Mouse (Mus musculus): ENCODE measurements around the gene Olfr339. TPM values are rescaled to one million over a fixed set of nuclear protein-coding genes. Genes with fewer than 3 reads are reported as not detected.

Gene Olfr339
- polyA plus RNA-seq (2014; fragmentation: Illumina TruSeq; extraction: RNeasy Lipid Tissue Mini Kit (QIAGEN cat#74804); ENCODE audit: low read depth, low replicate concordance) = not detected

DNA sequence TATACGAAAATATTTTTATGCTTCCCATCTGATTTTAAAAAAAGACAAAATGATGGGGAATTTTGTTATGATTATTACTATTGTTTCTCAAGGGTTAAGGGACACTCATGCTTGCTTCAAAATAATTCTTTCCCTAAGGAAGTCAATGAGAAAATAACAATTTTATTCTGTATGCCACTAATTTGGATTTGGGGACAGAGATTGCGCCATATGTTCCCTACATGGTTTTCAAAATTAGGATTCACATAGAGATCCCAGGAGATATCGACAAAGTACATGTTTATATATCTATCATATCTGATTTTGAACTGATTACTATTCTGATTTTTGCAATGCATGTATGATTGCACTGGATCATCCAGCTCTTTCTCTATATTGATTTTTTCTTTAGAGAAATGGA, at the start of gene Olfr339:
Gene Olfr339 (plus strand): TSS at position 301 of the 400 bp plus-strand sequence.

DNA sequence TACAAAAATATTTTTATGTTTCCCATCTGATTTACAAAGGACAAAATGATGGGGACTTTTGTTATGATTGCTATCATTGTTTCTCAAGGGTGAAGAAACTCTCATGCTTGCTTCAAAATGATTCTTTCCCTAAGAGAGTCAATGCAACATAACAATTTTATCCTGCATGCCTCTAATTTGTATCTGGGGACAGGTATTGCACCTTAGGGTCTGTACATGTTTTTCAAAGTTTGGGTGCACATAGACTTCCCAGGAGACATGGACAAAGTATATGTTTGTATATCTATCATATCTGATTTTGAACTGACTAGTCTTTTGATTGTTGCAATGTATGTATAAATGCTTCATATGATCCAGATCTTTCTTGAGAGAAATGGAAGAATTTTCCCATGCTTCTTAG, 45.5 kb upstream of the Olfr339 start, which contains the start of gene Olfr338:
Gene Olfr338 (plus strand): TSS at position 301 of the 400 bp plus-strand sequence.

DNA sequence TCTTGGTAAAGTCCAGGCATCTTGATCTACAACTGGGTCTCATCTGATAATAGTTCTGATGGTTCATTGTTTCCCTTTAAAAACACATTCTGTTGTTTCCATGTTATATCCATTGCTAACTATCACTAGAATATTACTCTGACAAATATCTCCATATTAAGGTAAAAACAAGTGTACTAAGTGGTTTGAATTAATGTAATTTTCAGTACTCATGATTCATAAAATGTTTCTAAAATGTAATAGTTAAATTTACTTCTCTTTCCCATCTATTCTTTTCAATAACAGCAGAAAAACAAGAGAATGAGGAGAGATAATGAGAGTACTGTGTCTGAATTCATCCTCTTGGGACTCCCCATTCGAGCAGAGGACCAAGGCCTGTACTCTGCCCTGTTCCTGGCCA, 33.5 kb downstream of the Olfr339 start, which contains the start of gene Olfr340:
Gene Olfr340 (plus strand): TSS at position 301 of the 400 bp plus-strand sequence.

Other genes with a start within 250 kb of the Olfr339 start
- gene Ptgs1, start 188.5 kb upstream of the Olfr339 start, polyA plus RNA-seq (2014; fragmentation: Illumina TruSeq; extraction: RNeasy Lipid Tissue Mini Kit (QIAGEN cat#74804); ENCODE audit: low read depth, low replicate concordance) = 62.7 TPM
- not detected for gene Olfr338, start 45.4 kb upstream of the Olfr339 start, polyA plus RNA-seq (2014; fragmentation: Illumina TruSeq; extraction: RNeasy Lipid Tissue Mini Kit (QIAGEN cat#74804); ENCODE audit: low read depth, low replicate concordance)
- gene Olfr340, start 33.6 kb downstream of the Olfr339 start, polyA plus RNA-seq (2014; fragmentation: Illumina TruSeq; extraction: RNeasy Lipid Tissue Mini Kit (QIAGEN cat#74804); ENCODE audit: low read depth, low replicate concordance) = not detected
- gene Olfr341, start 63.5 kb downstream of the Olfr339 start, polyA plus RNA-seq (2014; fragmentation: Illumina TruSeq; extraction: RNeasy Lipid Tissue Mini Kit (QIAGEN cat#74804); ENCODE audit: low read depth, low replicate concordance) = not detected
- not detected for gene Olfr342, start 106.1 kb downstream of the Olfr339 start, polyA plus RNA-seq (2014; fragmentation: Illumina TruSeq; extraction: RNeasy Lipid Tissue Mini Kit (QIAGEN cat#74804); ENCODE audit: low read depth, low replicate concordance)
- not detected for gene Olfr344, start 147.7 kb downstream of the Olfr339 start, polyA plus RNA-seq (2014; fragmentation: Illumina TruSeq; extraction: RNeasy Lipid Tissue Mini Kit (QIAGEN cat#74804); ENCODE audit: low read depth, low replicate concordance)
- not detected for gene Olfr345, start 221.1 kb downstream of the Olfr339 start, polyA plus RNA-seq (2014; fragmentation: Illumina TruSeq; extraction: RNeasy Lipid Tissue Mini Kit (QIAGEN cat#74804); ENCODE audit: low read depth, low replicate concordance)

Measured in adipose tissue, adult 10 weeks (tissue).